Mouse (Mus musculus) intestine, embryonic 16.5 days (tissue): ENCODE data around the gene Pi16. TPM values are rescaled to one million over a fixed set of nuclear protein-coding genes. Genes with fewer than 3 reads are reported as not detected.
A peak's percentile ranks its signal among the peaks of the same experiment; 100 is the strongest.

Experiments used
- ATAC-seq: fragments of 200-750 bp; cut with Nextera tagmentation; 2 replicates; pipeline ENCODE4 v1.8.0; 2017; ENCODE audit warnings: moderate TSS enrichment, moderate library complexity
- H3K27ac ChIP-seq: fragments of 300-500 bp; sonication (generic); 2 replicates; pipeline ENCODE4 v1.5.1; 2014; ENCODE audit warnings: mild to moderate bottlenecking, low read length
- H3K27me3 ChIP-seq: fragments of 300-500 bp; sonication (generic); replicated peaks from 2 replicates; pipeline ENCODE4 v1.6.1; 2014; ENCODE audit warnings: low read length, control low read depth, mixed read lengths; ENCODE audit not compliant: control insufficient read depth, insufficient read depth
- H3K36me3 ChIP-seq: fragments of 300-500 bp; sonication (generic); 2 replicates; pipeline ENCODE4 v1.6.1; 2014; ENCODE audit warnings: low read length, control low read depth; ENCODE audit not compliant: control insufficient read depth, insufficient read depth
- H3K4me1 ChIP-seq: fragments of 300-500 bp; sonication (generic); 2 replicates; pipeline ENCODE4 v1.6.1; 2014; ENCODE audit warnings: low read length, control low read depth, mixed read lengths; ENCODE audit not compliant: control insufficient read depth, insufficient read depth
- H3K4me2 ChIP-seq: fragments of 300-500 bp; sonication (generic); 2 replicates; pipeline ENCODE4 v1.6.1; 2014; ENCODE audit warnings: low read depth, low read length, control low read depth
- H3K4me3 ChIP-seq: fragments of 300-500 bp; sonication (generic); 2 replicates; pipeline ENCODE4 v1.5.1; 2014; ENCODE audit warnings: mild to moderate bottlenecking, low read length
- H3K9ac ChIP-seq: fragments of 300-500 bp; sonication (generic); 2 replicates; pipeline ENCODE4 v1.6.1; 2014; ENCODE audit warnings: low read depth, low read length
- H3K9me3 ChIP-seq: fragments of 300-500 bp; sonication (generic); 2 replicates; pipeline ENCODE4 v1.6.1; 2016; ENCODE audit warnings: low read length, control low read depth; ENCODE audit not compliant: control insufficient read depth
- WGBS: fragments of 180-500 bp; shearing (Covaris S2); extraction: QIAGEN DNeasy Blood & Tissue Kit; methylation state at CpG from one replicate; pipeline ENCODE4 v1.1.7; 2014; 5-methylcytosine and 5-hydroxymethylcytosine counted together
- polyA plus RNA-seq: library from polyadenylated mRNA; unstranded; fragments of >200 nt; fragmentation: Nextera tagmentation; extraction: Ambion mirVana; gene quantifications from 2 replicates; pipeline ENCODE4 v1.2.1, GENCODE M21; 2015

Pi16 gene
- polyA plus RNA-seq, 1 experiment from 2014 or later = 0.88 TPM

- Histone ChIP-seq H3K27me3 (no peaks in the 10 kb centered on the region), H3K9me3 (no peaks in the 10 kb centered on the region), H3K36me3 (peaks cover 11% of the 10 kb centered on the region; the same call in 1 of the 2 replicates), H3K4me2 (no peak overlapping the region), H3K9ac (no peak overlapping the region), H3K4me3 (no peak overlapping the region), H3K27ac (no peak overlapping the region), H3K4me1 (peaks cover 15% of the 10 kb centered on the region)
- ATAC-seq = no peak
- 91% methylated on average over 6 of the region's 6 CpGs for WGBS
Observed at GRCm38 (mm10) chr17:29301421-29301820, 16.1 kb upstream of the Pi16 start.

GRCm38 (mm10) chr17:29302149-29302548 is 15.3 kb upstream of the Pi16 start:
- no peak overlapping the region for H3K9ac ChIP-seq
- peaks cover 9% of the 10 kb centered on the region; the same call in 1 of the 2 replicates for H3K36me3 ChIP-seq
- no peak overlapping the region for H3K4me3 ChIP-seq
- WGBS = 73% methylated on average over 5 of the region's 5 CpGs
- no peak overlapping the region for H3K4me2 ChIP-seq
- peaks cover 14% of the 10 kb centered on the region for H3K4me1 ChIP-seq
- H3K9me3 ChIP-seq = no peaks in the 10 kb centered on the region
- no peak overlapping the region for H3K27ac ChIP-seq
- no peak for ATAC-seq
- no peaks in the 10 kb centered on the region for H3K27me3 ChIP-seq

DNA sequence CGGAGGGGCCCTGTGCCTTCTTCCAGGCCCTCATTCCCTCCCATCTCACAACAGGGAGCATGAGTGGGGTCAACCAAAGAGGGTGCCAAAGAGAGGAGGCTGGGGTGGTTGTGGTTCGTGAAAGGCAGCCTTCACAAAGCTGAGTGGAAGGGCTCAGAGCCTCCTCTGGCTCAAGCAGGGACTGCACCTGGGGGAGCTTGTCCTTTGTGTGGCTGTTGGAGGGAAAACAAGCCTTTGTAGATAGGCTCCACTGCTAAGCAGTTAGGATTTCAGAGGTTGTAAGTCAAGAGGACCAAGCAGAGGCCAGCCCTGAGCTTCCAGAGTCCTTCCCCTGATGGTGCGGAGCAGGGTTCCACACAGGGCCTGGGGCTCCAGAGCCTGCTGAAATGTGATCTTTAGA is 14.4 kb upstream of the Pi16 start:
- ATAC-seq = no peak
- Histone ChIP-seq H3K9me3 (no peaks in the 10 kb centered on the region), H3K4me1 (peaks cover 12% of the 10 kb centered on the region), H3K36me3 (peaks cover 9% of the 10 kb centered on the region; the same call in 1 of the 2 replicates), H3K9ac (no peak overlapping the region), H3K27ac (no peak overlapping the region), H3K4me3 (no peak overlapping the region), H3K4me2 (no peak overlapping the region), H3K27me3 (no peaks in the 10 kb centered on the region)
- WGBS = 69% methylated on average over 3 of the region's 3 CpGs

DNA sequence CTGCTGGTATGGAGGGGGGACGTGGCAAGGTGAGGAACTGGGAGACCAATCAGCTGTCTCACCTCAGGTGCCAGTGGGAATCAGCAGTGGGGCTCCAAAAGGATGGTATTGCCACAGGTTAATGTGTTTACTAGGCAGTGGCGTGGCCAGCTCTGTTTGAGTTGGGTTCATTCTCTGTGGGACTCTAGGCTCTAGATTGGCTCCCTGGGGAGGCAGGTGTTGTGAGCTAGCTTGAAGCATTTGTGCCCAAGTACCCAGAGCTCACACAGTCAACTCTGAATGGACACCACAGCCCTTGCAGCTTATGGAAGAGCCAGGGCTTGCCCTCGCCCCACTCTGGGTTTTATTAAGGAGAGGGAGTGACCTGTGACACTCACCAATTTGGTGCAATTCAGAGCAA is 13.6 kb upstream of the Pi16 start:
- WGBS = 78% methylated on average over 3 of the region's 3 CpGs

GRCm38 (mm10) chr17:29304376-29305057 is 13.0 kb upstream of the Pi16 start:
- Histone ChIP-seq H3K4me1 (peaks cover 12% of the 10 kb centered on the region), H3K9me3 (no peaks in the 10 kb centered on the region), H3K27ac (no peak overlapping the region), H3K4me3 (no peak overlapping the region), H3K4me2 (no peak overlapping the region), H3K36me3 (peaks cover 8% of the 10 kb centered on the region; the same call in 1 of the 2 replicates), H3K9ac (no peak overlapping the region), H3K27me3 (no peaks in the 10 kb centered on the region)
- 49% methylated on average over 13 of the region's 13 CpGs for WGBS
- ATAC-seq = no peak

More for the DNA sequence above, 13.6 kb upstream of the Pi16 start:
- ATAC-seq = no peak
- H3K4me3 ChIP-seq = no peak overlapping the region
- H3K9ac ChIP-seq = no peak overlapping the region
- no peaks in the 10 kb centered on the region for H3K27me3 ChIP-seq
- peaks cover 9% of the 10 kb centered on the region; the same call in 1 of the 2 replicates for H3K36me3 ChIP-seq
- H3K9me3 ChIP-seq = no peaks in the 10 kb centered on the region
- no peak overlapping the region for H3K4me2 ChIP-seq
- peaks cover 12% of the 10 kb centered on the region for H3K4me1 ChIP-seq
- H3K27ac ChIP-seq = no peak overlapping the region

GRCm38 (mm10) chr17:29305058-29305806 is 12.2 kb upstream of the Pi16 start:
- ATAC-seq = no peak
- 27% methylated on average over 15 of the region's 15 CpGs for WGBS

DNA sequence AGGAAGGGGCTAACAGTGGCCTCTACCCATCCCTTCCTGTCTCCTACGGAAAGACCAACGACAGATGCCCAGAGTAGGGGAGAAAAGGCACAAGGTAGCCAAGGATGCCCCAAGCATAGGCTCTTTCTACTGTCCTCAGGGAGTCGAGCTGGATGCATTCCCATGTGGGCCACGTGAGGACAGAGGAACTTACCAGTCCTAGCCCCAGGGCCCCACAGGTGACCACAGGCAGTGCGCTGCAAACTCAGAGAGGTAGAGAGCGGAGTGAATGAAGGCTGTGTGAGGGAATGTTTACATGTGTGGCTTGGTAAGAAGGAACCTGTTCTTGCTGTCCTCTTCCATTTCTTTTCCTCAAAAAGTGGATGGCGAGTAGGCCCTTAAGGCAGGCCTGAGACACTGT is 11.6 kb upstream of the Pi16 start:
- ATAC-seq = 0 out of 2 replicates have a peak, but pooled peaks have one; percentile 31
- Histone ChIP-seq H3K27ac (no peak overlapping the region), H3K9ac (no peak overlapping the region), H3K27me3 (no peaks in the 10 kb centered on the region), H3K36me3 (no peaks in the 10 kb centered on the region), H3K4me1 (peaks cover 12% of the 10 kb centered on the region), H3K4me2 (no peak overlapping the region), H3K9me3 (no peaks in the 10 kb centered on the region), H3K4me3 (no peak overlapping the region)
- WGBS = 58% methylated on average over 7 of the region's 7 CpGs

More at GRCm38 (mm10) chr17:29305058-29305806, 12.2 kb upstream of the Pi16 start:
- H3K27ac ChIP-seq = no peak overlapping the region
- H3K36me3 ChIP-seq = 0 out of 2 replicates have a peak, but pooled peaks cover under 1% of the 10 kb centered on the region
- no peak overlapping the region for H3K4me2 ChIP-seq
- no peaks in the 10 kb centered on the region for H3K27me3 ChIP-seq
- H3K4me1 ChIP-seq = peaks cover 12% of the 10 kb centered on the region
- H3K9me3 ChIP-seq = no peaks in the 10 kb centered on the region
- H3K9ac ChIP-seq = no peak overlapping the region
- H3K4me3 ChIP-seq = no peak overlapping the region

GRCm38 (mm10) chr17:29310056-29310623 is 7.3 kb upstream of the Pi16 start:
- Histone ChIP-seq H3K9ac (no peak overlapping the region), H3K36me3 (no peaks in the 10 kb centered on the region), H3K27ac (no peak overlapping the region), H3K27me3 (no peaks in the 10 kb centered on the region), H3K9me3 (no peaks in the 10 kb centered on the region; the same call in 1 of the 2 replicates), H3K4me3 (no peak overlapping the region), H3K4me1 (peaks cover 6% of the 10 kb centered on the region), H3K4me2 (no peak overlapping the region)
- 80% methylated on average over 21 of the region's 21 CpGs for WGBS
- no peak for ATAC-seq

GRCm38 (mm10) chr17:29311602-29312001 is 5.9 kb upstream of the Pi16 start:
- H3K36me3 ChIP-seq = no peaks in the 10 kb centered on the region
- no peak overlapping the region for H3K4me3 ChIP-seq
- no peak overlapping the region for H3K4me2 ChIP-seq
- H3K27me3 ChIP-seq = no peaks in the 10 kb centered on the region
- no peak overlapping the region for H3K9ac ChIP-seq
- H3K4me1 ChIP-seq = no peaks in the 10 kb centered on the region; the same call in 1 of the 2 replicates
- 86% methylated on average over 8 of the region's 8 CpGs for WGBS
- no peak overlapping the region for H3K27ac ChIP-seq
- no peaks in the 10 kb centered on the region; the same call in 1 of the 2 replicates for H3K9me3 ChIP-seq
- ATAC-seq = no peak
